Comparison of ENCODE assay signal across 9 mouse cellular contexts in genomic region chr19:47432339-47432738, GRCm38 (mm10). TPM values are rescaled to one million over a fixed set of nuclear protein-coding genes. Genes with fewer than 3 reads are reported as not detected.
DNase-seq lines count a peak whose midpoint lies in the region; ATAC-seq lines count a peak whose summit lies in the region.
"Had no signal": no experiment of that assay in that cellular context is flagged by ENCODE, and none has a peak within 500 bp of the region (broad histone marks: within the 10 kb centered on the region; RNA-seq: fewer than 3 reads in every experiment).

No protein-coding gene starts in this region.

- peak overlapping the region; percentile 80 for H3K27ac ChIP-seq in heart, embryonic 11.5 days (ENCODE audit: low read depth, low read length)
- peak overlapping the region; percentile 75 for H3K27ac ChIP-seq in limb, embryonic 10.5 days
- H3K27ac ChIP-seq in forebrain, embryonic 15.5 days (replicated peaks), result no peak overlapping the region
- H3K27ac ChIP-seq: embryonic facial prominence, embryonic 12.5 days had no signal

- H3K27me3 ChIP-seq in heart, embryonic 11.5 days (ENCODE audit: control insufficient read depth, insufficient read depth, low read length), result no peaks in the 10 kb centered on the region
- H3K27me3 ChIP-seq in limb, embryonic 10.5 days (ENCODE audit: low read depth, poor library complexity, severe bottlenecking), result no peaks in the 10 kb centered on the region
- no peaks in the 10 kb centered on the region for H3K27me3 ChIP-seq in forebrain, embryonic 15.5 days
- H3K27me3 ChIP-seq: embryonic facial prominence, embryonic 12.5 days had no signal

- H3K4me3 ChIP-seq in heart, embryonic 11.5 days (ENCODE audit: low read depth, low read length), result no peak overlapping the region
- no peak overlapping the region; the same call in 1 of the 2 replicates for H3K4me3 ChIP-seq in limb, embryonic 10.5 days
- no peak overlapping the region for H3K4me3 ChIP-seq in forebrain, embryonic 15.5 days
- H3K4me3 ChIP-seq: embryonic facial prominence, embryonic 12.5 days had no signal

- peak overlapping the region; percentile 19 for H3K4me2 ChIP-seq in heart, embryonic 11.5 days
- H3K4me2 ChIP-seq in forebrain, embryonic 15.5 days (replicated peaks), result no peak overlapping the region
- H3K4me2 ChIP-seq: embryonic facial prominence, embryonic 12.5 days had no signal

- WGBS in heart, embryonic 11.5 days (ENCODE audit: insufficient replicate concordance), result 41% methylated on average over 10 of the region's 10 CpGs
- WGBS in limb, embryonic 10.5 days, result 37% methylated on average over 10 of the region's 10 CpGs
- WGBS in forebrain, embryonic 15.5 days, result 50% methylated on average over 10 of the region's 10 CpGs

- peak; percentile 31 to 56 for DNase-seq in adrenal gland, adult (ENCODE audit: inconsistent age in 2 of 2, low spot score in 1 of 2)
- no peak for DNase-seq in adrenal gland, adult 8-10 months
- DNase-seq in limb, embryonic 10.5 days (ENCODE audit: low spot score), result peak; percentile 54
- DNase-seq in cerebellum, adult 9-10 months, result no peak

- H3K4me1 ChIP-seq in heart, embryonic 11.5 days (ENCODE audit: control insufficient read depth, insufficient read depth, low read length), result peaks cover 48% of the 10 kb centered on the region
- H3K4me1 ChIP-seq in limb, embryonic 10.5 days, result peaks cover 41% of the 10 kb centered on the region
- peaks cover 8% of the 10 kb centered on the region; the same call in 1 of the 2 replicates for H3K4me1 ChIP-seq in forebrain, embryonic 15.5 days

- no peaks in the 10 kb centered on the region for H3K36me3 ChIP-seq in heart, embryonic 11.5 days (ENCODE audit: control insufficient read depth, insufficient read depth, low read length)
- H3K36me3 ChIP-seq in limb, embryonic 10.5 days, result 0 out of 2 replicates have a peak, but pooled peaks cover 3% of the 10 kb centered on the region
- no peaks in the 10 kb centered on the region for H3K36me3 ChIP-seq in forebrain, embryonic 15.5 days
- H3K36me3 ChIP-seq: embryonic facial prominence, embryonic 12.5 days had no signal

- ATAC-seq in activated CD4-positive, CD25-positive, alpha-beta regulatory T cell, adult 4 months, result peak; percentile 99
- ATAC-seq in heart, embryonic 11.5 days (replicated peaks; ENCODE audit: insufficient number of reproducible peaks, low FRiP score, low TSS enrichment), result no peak
- peak; percentile 95 for ATAC-seq in monocyte, adult 5-6 weeks (replicated peaks; ENCODE audit: insufficient number of reproducible peaks, low FRiP score, low TSS enrichment, poor library complexity, severe bottlenecking)
- ATAC-seq in forebrain, embryonic 15.5 days (replicated peaks), result no peak; the same call in 1 of the 2 replicates

- H3K9me3 ChIP-seq in heart, embryonic 11.5 days (replicated peaks; ENCODE audit: control insufficient read depth, low read length), result 0 out of 2 replicates have a peak, but pooled peaks cover 2% of the 10 kb centered on the region
- H3K9me3 ChIP-seq in limb, embryonic 10.5 days (replicated peaks), result no peaks in the 10 kb centered on the region
- H3K9me3 ChIP-seq in forebrain, embryonic 15.5 days, result no peaks in the 10 kb centered on the region
- H3K9me3 ChIP-seq: embryonic facial prominence, embryonic 12.5 days had no signal

- 0 out of 2 replicates have a peak overlapping the region, but pooled peaks have one; percentile 39 for H3K9ac ChIP-seq in heart, embryonic 11.5 days (ENCODE audit: low read depth, low read length)
- no peak overlapping the region; the same call in 1 of the 2 replicates for H3K9ac ChIP-seq in forebrain, embryonic 15.5 days (replicated peaks)
- H3K9ac ChIP-seq: embryonic facial prominence, embryonic 12.5 days had no signal

RNA-seq across cellular contexts. Expression of gene Sh3pxd2a, which starts 31.9 kb away (rescaled TPM):
- 10 to 100 TPM; 26.9 to 54.9 (median 36.4) TPM for total RNA-seq in adrenal gland, adult 8-10 months (2022)
- under 1 TPM; 0.60 to 0.79 TPM for polyA plus RNA-seq in activated CD4-positive, CD25-positive, alpha-beta regulatory T cell, adult 4 months (2017; shearing (Covaris generic))
- polyA plus RNA-seq in heart, embryonic 11.5 days (2014; fragmentation: Nextera tagmentation; extraction: Ambion mirVana), result 6.9 and 10.1 TPM in 2 replicates
- 3.1 and 3.8 TPM in 2 replicates for polyA plus RNA-seq in limb, embryonic 10.5 days (2016; fragmentation: Nextera tagmentation; extraction: Ambion mirVana)
- 2.1 to 3.7 TPM (median 2.6 TPM) in 3 replicates for total RNA-seq in monocyte, adult 5-6 weeks (2017)
- polyA plus RNA-seq in forebrain, embryonic 15.5 days (2015; fragmentation: Nextera tagmentation; extraction: Ambion mirVana), result 2.0 and 2.2 TPM in 2 replicates

Comparison
In these comparisons a context has a peak if more than half of its experiments do, and no peak if none do; other contexts are left out.
1. DNase-seq: peak in adrenal gland, adult (2 of 2) and limb, embryonic 10.5 days (single experiment); none in adrenal gland, adult 8-10 months (single experiment) and cerebellum, adult 9-10 months (single experiment).
2. ATAC-seq: peak in activated CD4-positive, CD25-positive, alpha-beta regulatory T cell, adult 4 months (single experiment) and monocyte, adult 5-6 weeks (single experiment); none in heart, embryonic 11.5 days (single experiment) and forebrain, embryonic 15.5 days (single experiment).